Mouse (Mus musculus): Measurements from ENCODE around the gene Elovl7. TPM values are rescaled to one million over a fixed set of nuclear protein-coding genes. Genes with fewer than 3 reads are reported as not detected.

The Elovl7 gene
- 0.91 and 1.5 TPM in 2 replicates for polyA plus RNA-seq (2014; fragmentation: Nextera tagmentation; extraction: Ambion mirVana)

GRCm38 (mm10) chr13:108214081-108214484 lies at the start of gene Elovl7:
Gene Elovl7 (plus strand): TSS chr13:108214404.
- WGBS = under 1% methylated on average over 27 of the region's 40 CpGs
- Histone ChIP-seq H3K4me2 (ENCODE audit: low read depth, severe bottlenecking) (peak within 1 kb of the TSS; percentile 100), H3K27me3 (ENCODE audit: control insufficient read depth, insufficient read depth, low read length) (peaks cover 28% of the 10 kb centered on the region), H3K4me3 (ENCODE audit: low read depth, low read length) (peak within 1 kb of the TSS; percentile 61), H3K9me3 (ENCODE audit: control insufficient read depth, low read length) (no peaks in the 10 kb centered on the region), H3K36me3 (ENCODE audit: control insufficient read depth, insufficient read depth, low read length) (no peaks in the 10 kb centered on the region), H3K4me1 (ENCODE audit: control insufficient read depth, insufficient read depth, low read length) (no peaks in the 10 kb centered on the region), H3K27ac (replicated peaks; ENCODE audit: low read depth, low read length) (no peak within 1 kb of the TSS), H3K9ac (ENCODE audit: low read length) (peak within 1 kb of the TSS; percentile 49; the same call in 1 of the 2 replicates)
- ATAC-seq (ENCODE audit: insufficient number of reproducible peaks, low FRiP score, low TSS enrichment, low read depth) (peak; percentile 82), DNase-seq (ENCODE audit: low spot score) (no peak)

- Histone ChIP-seq H3K27me3 (ENCODE audit: control insufficient read depth, insufficient read depth, low read length) (no peaks in the 10 kb centered on the region), H3K4me3 (ENCODE audit: low read depth, low read length) (no peak overlapping the region), H3K9ac (ENCODE audit: low read length) (no peak overlapping the region), H3K9me3 (ENCODE audit: control insufficient read depth, low read length) (no peaks in the 10 kb centered on the region), H3K27ac (replicated peaks; ENCODE audit: low read depth, low read length) (no peak overlapping the region), H3K36me3 (ENCODE audit: control insufficient read depth, insufficient read depth, low read length) (no peaks in the 10 kb centered on the region), H3K4me2 (ENCODE audit: low read depth, severe bottlenecking) (no peak overlapping the region), H3K4me1 (ENCODE audit: control insufficient read depth, insufficient read depth, low read length) (peaks cover 2% of the 10 kb centered on the region; the same call in 1 of the 2 replicates)
- WGBS = 87% methylated on average over 3 of the region's 3 CpGs
- no peak for ATAC-seq (ENCODE audit: insufficient number of reproducible peaks, low FRiP score, low TSS enrichment, low read depth)
- no peak for DNase-seq (ENCODE audit: low spot score)
Observed at GRCm38 (mm10) chr13:108164621-108165020, 49.6 kb upstream of the Elovl7 start.

- H3K9ac ChIP-seq (ENCODE audit: low read length) = no peak overlapping the region
- H3K4me3 ChIP-seq (ENCODE audit: low read depth, low read length) = no peak overlapping the region
- DNase-seq (ENCODE audit: low spot score) (no peak), ATAC-seq (ENCODE audit: insufficient number of reproducible peaks, low FRiP score, low TSS enrichment, low read depth) (no peak)
- no peaks in the 10 kb centered on the region for H3K27me3 ChIP-seq (ENCODE audit: control insufficient read depth, insufficient read depth, low read length)
- 0 out of 2 replicates have a peak, but pooled peaks cover 2% of the 10 kb centered on the region for H3K36me3 ChIP-seq (ENCODE audit: control insufficient read depth, insufficient read depth, low read length)
- H3K4me2 ChIP-seq (ENCODE audit: low read depth, severe bottlenecking) = no peak overlapping the region
- H3K9me3 ChIP-seq (ENCODE audit: control insufficient read depth, low read length) = no peaks in the 10 kb centered on the region
- WGBS = 90% methylated on average over 1 of the region's 1 CpGs
- no peak overlapping the region for H3K27ac ChIP-seq (replicated peaks; ENCODE audit: low read depth, low read length)
- H3K4me1 ChIP-seq (ENCODE audit: control insufficient read depth, insufficient read depth, low read length) = no peaks in the 10 kb centered on the region
Observed at GRCm38 (mm10) chr13:108170002-108170401, 44.2 kb upstream of the Elovl7 start.

- Histone ChIP-seq H3K9ac (ENCODE audit: low read length) (no peak overlapping the region), H3K27ac (replicated peaks; ENCODE audit: low read depth, low read length) (no peak overlapping the region), H3K9me3 (ENCODE audit: control insufficient read depth, low read length) (no peaks in the 10 kb centered on the region), H3K27me3 (ENCODE audit: control insufficient read depth, insufficient read depth, low read length) (no peaks in the 10 kb centered on the region), H3K4me2 (ENCODE audit: low read depth, severe bottlenecking) (no peak overlapping the region), H3K4me3 (ENCODE audit: low read depth, low read length) (no peak overlapping the region), H3K4me1 (ENCODE audit: control insufficient read depth, insufficient read depth, low read length) (no peaks in the 10 kb centered on the region), H3K36me3 (ENCODE audit: control insufficient read depth, insufficient read depth, low read length) (0 out of 2 replicates have a peak, but pooled peaks cover 2% of the 10 kb centered on the region)
- ATAC-seq (ENCODE audit: insufficient number of reproducible peaks, low FRiP score, low TSS enrichment, low read depth) (no peak), DNase-seq (ENCODE audit: low spot score) (no peak)
- 87% methylated on average over 8 of the region's 8 CpGs for WGBS
Observed at GRCm38 (mm10) chr13:108170511-108170910, 43.7 kb upstream of the Elovl7 start.

GRCm38 (mm10) chr13:108179618-108180017 lies 34.6 kb upstream of the Elovl7 start:
- no peak for DNase-seq (ENCODE audit: low spot score)
- H3K4me1 ChIP-seq (ENCODE audit: control insufficient read depth, insufficient read depth, low read length) = no peaks in the 10 kb centered on the region
- no peak overlapping the region for H3K4me3 ChIP-seq (ENCODE audit: low read depth, low read length)
- H3K36me3 ChIP-seq (ENCODE audit: control insufficient read depth, insufficient read depth, low read length) = peaks cover 6% of the 10 kb centered on the region; the same call in 1 of the 2 replicates
- no peak overlapping the region for H3K27ac ChIP-seq (replicated peaks; ENCODE audit: low read depth, low read length)
- H3K4me2 ChIP-seq (ENCODE audit: low read depth, severe bottlenecking) = no peak overlapping the region
- H3K9ac ChIP-seq (ENCODE audit: low read length) = no peak overlapping the region
- no peak for ATAC-seq (ENCODE audit: insufficient number of reproducible peaks, low FRiP score, low TSS enrichment, low read depth)
- 91% methylated on average over 8 of the region's 8 CpGs for WGBS
- H3K9me3 ChIP-seq (ENCODE audit: control insufficient read depth, low read length) = no peaks in the 10 kb centered on the region
- H3K27me3 ChIP-seq (ENCODE audit: control insufficient read depth, insufficient read depth, low read length) = no peaks in the 10 kb centered on the region

- 84% methylated on average over 5 of the region's 5 CpGs for WGBS
Observed at GRCm38 (mm10) chr13:108180821-108181220, 33.4 kb upstream of the Elovl7 start.

GRCm38 (mm10) chr13:108184743-108185255 lies 29.4 kb upstream of the Elovl7 start:
- ATAC-seq (ENCODE audit: insufficient number of reproducible peaks, low FRiP score, low TSS enrichment, low read depth) = no peak
- Histone ChIP-seq H3K36me3 (ENCODE audit: control insufficient read depth, insufficient read depth, low read length) (peaks cover 3% of the 10 kb centered on the region), H3K4me2 (ENCODE audit: low read depth, severe bottlenecking) (no peak overlapping the region)

More at GRCm38 (mm10) chr13:108180821-108181220, 33.4 kb upstream of the Elovl7 start:
- ATAC-seq (ENCODE audit: insufficient number of reproducible peaks, low FRiP score, low TSS enrichment, low read depth) = no peak
- no peak overlapping the region for H3K27ac ChIP-seq (replicated peaks; ENCODE audit: low read depth, low read length)
- H3K36me3 ChIP-seq (ENCODE audit: control insufficient read depth, insufficient read depth, low read length) = peaks cover 4% of the 10 kb centered on the region; the same call in 1 of the 2 replicates
- H3K27me3 ChIP-seq (ENCODE audit: control insufficient read depth, insufficient read depth, low read length) = no peaks in the 10 kb centered on the region
- no peak for DNase-seq (ENCODE audit: low spot score)
- H3K4me2 ChIP-seq (ENCODE audit: low read depth, severe bottlenecking) = no peak overlapping the region
- H3K9me3 ChIP-seq (ENCODE audit: control insufficient read depth, low read length) = no peaks in the 10 kb centered on the region
- H3K4me3 ChIP-seq (ENCODE audit: low read depth, low read length) = no peak overlapping the region
- no peak overlapping the region for H3K9ac ChIP-seq (ENCODE audit: low read length)
- H3K4me1 ChIP-seq (ENCODE audit: control insufficient read depth, insufficient read depth, low read length) = no peaks in the 10 kb centered on the region

GRCm38 (mm10) chr13:108185530-108185929 lies 28.7 kb upstream of the Elovl7 start:
- Histone ChIP-seq H3K9ac (ENCODE audit: low read length) (no peak overlapping the region), H3K4me1 (ENCODE audit: control insufficient read depth, insufficient read depth, low read length) (no peaks in the 10 kb centered on the region), H3K4me3 (ENCODE audit: low read depth, low read length) (no peak overlapping the region), H3K27me3 (ENCODE audit: control insufficient read depth, insufficient read depth, low read length) (no peaks in the 10 kb centered on the region), H3K4me2 (ENCODE audit: low read depth, severe bottlenecking) (no peak overlapping the region), H3K27ac (replicated peaks; ENCODE audit: low read depth, low read length) (no peak overlapping the region), H3K9me3 (ENCODE audit: control insufficient read depth, low read length) (no peaks in the 10 kb centered on the region), H3K36me3 (ENCODE audit: control insufficient read depth, insufficient read depth, low read length) (peaks cover 3% of the 10 kb centered on the region)
- DNase-seq (ENCODE audit: low spot score) (no peak), ATAC-seq (ENCODE audit: insufficient number of reproducible peaks, low FRiP score, low TSS enrichment, low read depth) (no peak)
- WGBS = 91% methylated on average over 3 of the region's 3 CpGs

More at GRCm38 (mm10) chr13:108184743-108185255, 29.4 kb upstream of the Elovl7 start:
- Histone ChIP-seq H3K9ac (ENCODE audit: low read length) (no peak overlapping the region), H3K27ac (replicated peaks; ENCODE audit: low read depth, low read length) (no peak overlapping the region), H3K4me1 (ENCODE audit: control insufficient read depth, insufficient read depth, low read length) (no peaks in the 10 kb centered on the region), H3K4me3 (ENCODE audit: low read depth, low read length) (no peak overlapping the region), H3K9me3 (ENCODE audit: control insufficient read depth, low read length) (no peaks in the 10 kb centered on the region), H3K27me3 (ENCODE audit: control insufficient read depth, insufficient read depth, low read length) (no peaks in the 10 kb centered on the region)
- no peak for DNase-seq (ENCODE audit: low spot score)

- 93% methylated on average over 4 of the region's 4 CpGs for WGBS
- H3K27ac ChIP-seq (replicated peaks; ENCODE audit: low read depth, low read length) = no peak overlapping the region
- no peaks in the 10 kb centered on the region for H3K27me3 ChIP-seq (ENCODE audit: control insufficient read depth, insufficient read depth, low read length)
- no peak overlapping the region for H3K4me3 ChIP-seq (ENCODE audit: low read depth, low read length)
- peaks cover 3% of the 10 kb centered on the region for H3K36me3 ChIP-seq (ENCODE audit: control insufficient read depth, insufficient read depth, low read length)
- no peak overlapping the region for H3K4me2 ChIP-seq (ENCODE audit: low read depth, severe bottlenecking)
- no peak overlapping the region for H3K9ac ChIP-seq (ENCODE audit: low read length)
- no peak for ATAC-seq (ENCODE audit: insufficient number of reproducible peaks, low FRiP score, low TSS enrichment, low read depth)
- H3K4me1 ChIP-seq (ENCODE audit: control insufficient read depth, insufficient read depth, low read length) = no peaks in the 10 kb centered on the region
- H3K9me3 ChIP-seq (ENCODE audit: control insufficient read depth, low read length) = no peaks in the 10 kb centered on the region
- no peak for DNase-seq (ENCODE audit: low spot score)
Observed at GRCm38 (mm10) chr13:108187994-108188393, 26.2 kb upstream of the Elovl7 start.
